Mouse (Mus musculus) adrenal gland, postnatal 36 days (tissue): ENCODE measurements at regions not wholly inside any gene's neighbourhood (a gene's known extent, or its start where the extent isn't known, plus 50 kb on each side); places are given as distances from the start of the nearest gene placed in this dataset.
"Not testable (repeated sequence)": the region's sequence is repeated elsewhere in the genome, so short reads cannot be mapped to it uniquely, and the experiment has no call there.

Experiments used
- DNase-seq, 2 experiments: peaks; one replicate each; pipeline ENCODE4 v3.0.0; 2021; ENCODE audit warnings: mixed read lengths in 1 of 2

GRCm38 (mm10) chr3:21739720-21740119 is 336.7 kb upstream of the Tbl1xr1 start:
- DNase-seq = no peak

DNA sequence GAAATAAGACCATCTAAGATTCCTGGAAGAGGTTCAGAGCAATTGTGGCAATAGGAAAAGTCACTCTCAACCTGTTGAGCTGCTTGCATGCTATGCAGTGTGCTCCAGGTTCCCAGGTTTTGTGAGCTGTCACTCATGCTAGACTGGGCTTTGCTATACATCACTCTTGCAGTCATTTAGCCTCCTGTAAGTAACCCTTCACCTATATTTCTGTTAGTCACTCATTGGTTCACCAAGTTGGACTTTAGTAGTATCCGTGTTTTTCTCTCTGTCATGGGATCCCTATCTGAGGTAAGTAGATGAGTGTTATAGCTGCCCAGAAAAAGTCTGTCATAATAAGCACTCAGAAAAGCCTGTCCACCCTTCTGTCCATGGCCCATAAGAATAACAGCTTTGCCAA is 332.3 kb upstream of the Tbl1xr1 start:
- no peak for DNase-seq

- no peak for DNase-seq
Measured at GRCm38 (mm10) chr3:21760516-21761218, 315.8 kb upstream of the Tbl1xr1 start.

DNA sequence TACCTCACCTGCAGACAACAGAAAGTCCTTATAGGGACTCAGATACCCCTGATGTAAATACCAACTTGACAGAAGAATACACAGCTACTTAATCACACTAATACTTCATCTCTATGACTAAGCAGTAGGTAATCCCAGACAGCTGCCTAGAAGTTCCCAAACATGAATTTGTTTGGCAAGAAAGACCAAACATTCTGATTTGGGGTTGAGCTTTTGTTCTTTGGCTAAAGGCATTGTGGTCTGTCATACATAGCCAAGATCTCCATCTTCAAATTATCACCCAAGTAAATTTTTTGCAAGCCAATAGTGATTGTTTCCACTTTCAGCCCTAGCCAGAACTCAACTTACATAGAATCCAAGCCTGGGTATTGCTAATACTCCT is 315.2 kb upstream of the Tbl1xr1 start:
- no peak for DNase-seq

GRCm38 (mm10) chr3:21761909-21762308 is 314.5 kb upstream of the Tbl1xr1 start:
- DNase-seq = peak; percentile 52 to 69

GRCm38 (mm10) chr3:21768081-21768480 is 308.4 kb upstream of the Tbl1xr1 start:
- no peak for DNase-seq

DNA sequence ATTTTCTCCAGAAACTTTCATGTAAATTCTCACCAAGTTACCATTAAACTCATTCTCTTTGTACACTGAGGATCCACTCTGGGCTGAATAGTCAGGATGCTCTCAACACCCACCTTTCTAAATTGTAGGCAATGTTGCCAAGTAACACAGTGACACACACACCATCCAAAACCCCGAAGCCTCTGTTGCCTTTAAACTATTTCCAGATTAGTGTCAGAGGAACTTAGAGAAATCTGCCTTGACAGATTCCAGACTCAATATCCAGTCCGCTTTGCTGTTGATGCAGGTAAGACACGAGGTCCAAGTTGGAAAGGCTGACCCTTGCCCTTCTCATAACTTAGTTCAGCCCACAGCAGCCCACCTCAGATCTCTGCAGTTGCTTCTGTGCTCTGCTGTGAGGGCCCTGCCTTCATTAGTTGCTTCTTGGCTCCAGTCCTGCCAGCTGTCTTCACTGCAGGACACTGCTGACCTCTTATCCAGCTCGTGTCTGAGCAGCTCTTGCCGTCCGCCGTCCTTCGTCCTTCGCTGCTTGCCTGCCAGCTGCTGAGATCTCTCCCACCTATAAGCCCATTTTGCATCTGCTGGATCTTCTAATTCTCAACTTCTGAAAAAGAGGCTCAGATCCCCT is 306.4 kb upstream of the Tbl1xr1 start:
- peak in 1 of 2 experiments; percentile 22 for DNase-seq

DNA sequence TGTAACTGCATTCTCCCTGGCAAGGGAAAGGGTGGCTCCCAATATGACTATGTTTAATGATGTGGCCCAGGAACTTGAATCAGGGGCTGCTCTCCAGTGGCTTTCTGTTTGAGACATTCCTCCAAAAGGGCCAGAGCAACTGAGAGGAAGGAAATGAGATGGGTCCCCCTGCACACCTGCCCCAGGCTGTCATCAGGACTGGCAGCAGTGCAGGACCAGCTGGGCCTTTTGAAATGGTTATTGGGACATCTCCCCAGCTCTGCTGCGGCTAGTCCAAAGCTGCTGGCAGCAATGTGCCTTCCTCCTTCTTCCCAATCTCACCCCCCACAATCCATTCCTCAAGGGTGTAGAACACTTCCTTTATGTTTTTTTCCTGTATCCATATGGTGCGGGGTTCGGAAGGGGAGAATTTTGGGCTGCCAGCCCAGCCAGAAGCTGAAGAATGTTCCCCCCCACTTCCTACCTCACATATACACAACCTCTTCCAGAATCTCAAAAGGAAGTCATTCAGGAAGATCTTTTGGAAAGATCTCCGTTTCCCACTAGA is 304.6 kb upstream of the Tbl1xr1 start:
- no peak for DNase-seq

DNA sequence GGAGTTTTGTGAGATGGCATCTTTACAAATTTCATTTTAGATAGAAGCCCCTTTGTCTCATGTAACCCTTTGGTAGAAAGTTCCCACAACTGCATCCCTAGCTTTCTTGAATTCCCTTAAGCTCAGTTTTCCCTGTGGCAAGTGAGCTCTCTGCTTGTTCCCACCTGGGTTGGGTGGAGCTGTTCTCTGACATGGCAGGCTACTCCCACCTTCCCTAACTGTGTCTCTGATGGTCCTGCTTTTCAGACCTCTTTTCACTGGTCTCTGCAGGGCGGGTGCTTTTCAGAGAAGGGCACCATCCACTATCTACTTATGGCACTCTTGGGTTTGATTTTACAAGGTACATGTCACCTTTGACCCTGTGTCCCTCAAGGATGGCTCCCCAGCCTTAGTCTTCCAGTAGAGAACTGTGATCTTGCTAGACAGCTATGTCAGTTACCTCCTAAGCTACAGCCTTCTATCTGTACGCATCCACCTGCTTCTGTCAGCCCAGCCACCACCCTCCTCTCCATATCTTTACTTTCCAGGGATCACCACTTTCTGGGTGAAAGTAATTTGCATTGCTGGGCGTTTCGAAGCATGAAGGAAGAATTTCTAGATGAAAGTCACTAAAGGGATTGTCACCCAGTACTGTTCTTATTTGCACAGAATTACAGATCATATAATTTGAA is 302.1 kb upstream of the Tbl1xr1 start:
- DNase-seq = no peak

GRCm38 (mm10) chr3:21778789-21779188 is 297.7 kb upstream of the Tbl1xr1 start:
- no peak for DNase-seq

DNA sequence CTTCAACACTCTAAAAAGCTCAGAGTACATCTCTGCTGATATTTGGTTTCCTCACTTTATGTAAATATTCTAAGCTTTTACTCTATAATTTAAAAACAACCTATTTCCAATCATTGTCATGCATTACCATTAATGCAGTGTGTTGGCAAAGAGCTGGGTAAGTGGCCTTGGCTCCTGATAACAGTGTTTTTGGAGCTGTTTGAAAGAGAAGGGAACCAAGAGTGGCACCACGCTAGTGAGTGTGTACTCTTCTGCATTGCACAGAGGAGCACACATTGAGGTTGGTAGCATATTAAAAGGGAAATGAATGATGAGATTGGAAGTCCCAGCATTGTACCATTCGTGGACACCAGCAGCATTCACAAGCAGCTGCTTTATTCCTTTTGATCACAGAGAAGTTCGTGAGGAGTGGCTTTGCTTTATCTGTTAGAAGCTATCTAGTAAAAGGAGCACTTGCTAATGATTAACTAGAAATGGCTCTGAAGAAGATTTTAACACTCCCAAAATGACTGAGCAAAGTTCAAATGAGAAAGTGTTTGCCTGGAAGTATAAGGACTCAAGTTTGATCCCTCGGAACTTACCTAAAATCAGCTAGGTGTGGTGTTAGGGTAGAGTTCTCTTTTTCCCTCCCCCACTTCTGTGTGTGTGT is 284.3 kb upstream of the Tbl1xr1 start:
- DNase-seq = peak; percentile 43 to 47

- DNase-seq = no peak
Measured at GRCm38 (mm10) chr3:21798139-21798538, 278.3 kb upstream of the Tbl1xr1 start.

DNA sequence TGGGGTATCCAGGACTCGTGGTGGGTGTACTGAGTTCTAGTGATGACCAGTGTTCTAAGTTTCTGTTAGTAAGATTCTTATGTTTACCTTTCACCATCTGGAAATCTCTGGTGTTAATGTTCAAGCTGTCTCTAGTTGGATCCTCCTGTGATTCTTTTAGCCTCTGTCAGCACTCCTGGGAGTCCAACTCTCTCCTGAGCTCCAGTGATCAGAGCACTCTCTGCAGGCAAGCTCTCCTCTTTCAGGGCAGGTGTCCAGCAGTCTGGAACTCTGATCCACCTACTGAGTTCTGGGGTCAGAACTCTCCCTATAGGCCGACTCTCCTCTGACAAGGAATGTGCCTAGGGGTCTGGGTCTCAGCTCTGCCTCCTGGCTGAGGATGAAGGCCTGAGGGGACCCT is 272.6 kb upstream of the Tbl1xr1 start:
- not testable (repeated sequence) for DNase-seq

- no peak for DNase-seq
Measured at GRCm38 (mm10) chr3:21806494-21807157, 269.8 kb upstream of the Tbl1xr1 start.

DNA sequence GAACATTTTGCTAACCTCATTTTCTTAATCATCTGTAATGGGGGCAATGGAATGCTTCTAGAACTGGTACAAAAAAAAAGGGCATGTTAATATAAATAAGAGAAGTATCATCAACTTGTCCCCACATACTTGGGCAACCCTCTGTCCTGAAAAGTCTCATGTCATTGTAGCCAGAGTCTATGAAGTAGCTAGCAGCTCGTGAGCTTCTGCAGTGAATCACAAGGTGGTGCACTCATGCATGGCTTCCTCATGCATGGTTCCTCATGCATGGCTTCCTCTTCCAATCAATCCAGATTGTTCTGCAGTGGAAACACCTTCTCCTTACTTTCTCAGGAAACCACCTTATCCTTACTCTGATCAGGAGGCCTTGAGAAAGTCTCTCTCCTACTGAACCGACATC is 267.9 kb upstream of the Tbl1xr1 start:
- no peak for DNase-seq

DNA sequence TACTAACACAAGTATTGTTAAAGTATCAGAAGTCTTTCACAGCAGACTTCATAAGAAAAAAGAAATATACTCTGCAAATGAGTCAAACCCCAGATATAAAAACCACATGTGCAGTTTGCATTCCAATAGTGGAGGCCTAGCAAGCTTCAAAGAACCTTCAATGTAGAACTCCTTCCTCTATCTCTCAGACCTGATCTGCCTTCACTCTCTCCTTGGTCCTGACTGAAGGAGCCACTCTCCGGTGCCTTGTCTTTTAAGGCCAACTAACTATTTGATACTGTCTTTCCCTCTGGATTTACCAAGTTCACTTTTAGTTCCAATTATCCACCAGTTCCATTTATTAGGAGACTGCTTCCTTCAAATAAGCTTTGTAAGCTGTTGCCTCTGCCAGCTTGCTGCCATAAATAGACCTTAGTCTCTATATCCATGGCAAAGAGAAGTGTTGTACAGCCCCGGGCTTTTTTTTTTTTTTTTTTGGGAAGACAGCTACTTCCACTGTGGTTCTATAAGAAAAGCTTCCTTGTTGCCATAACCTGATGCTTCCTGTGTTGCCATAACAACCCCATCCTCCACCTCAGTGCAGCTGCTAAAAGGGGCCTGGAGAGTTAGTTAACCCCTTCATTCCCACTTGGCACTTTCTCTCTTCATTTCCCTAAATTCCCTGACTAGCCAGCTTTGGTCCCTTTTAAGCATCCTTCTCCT is 266.5 kb upstream of the Tbl1xr1 start:
- no peak for DNase-seq

- DNase-seq = no peak
Measured at GRCm38 (mm10) chr3:21813401-21813800, 263.1 kb upstream of the Tbl1xr1 start.

DNA sequence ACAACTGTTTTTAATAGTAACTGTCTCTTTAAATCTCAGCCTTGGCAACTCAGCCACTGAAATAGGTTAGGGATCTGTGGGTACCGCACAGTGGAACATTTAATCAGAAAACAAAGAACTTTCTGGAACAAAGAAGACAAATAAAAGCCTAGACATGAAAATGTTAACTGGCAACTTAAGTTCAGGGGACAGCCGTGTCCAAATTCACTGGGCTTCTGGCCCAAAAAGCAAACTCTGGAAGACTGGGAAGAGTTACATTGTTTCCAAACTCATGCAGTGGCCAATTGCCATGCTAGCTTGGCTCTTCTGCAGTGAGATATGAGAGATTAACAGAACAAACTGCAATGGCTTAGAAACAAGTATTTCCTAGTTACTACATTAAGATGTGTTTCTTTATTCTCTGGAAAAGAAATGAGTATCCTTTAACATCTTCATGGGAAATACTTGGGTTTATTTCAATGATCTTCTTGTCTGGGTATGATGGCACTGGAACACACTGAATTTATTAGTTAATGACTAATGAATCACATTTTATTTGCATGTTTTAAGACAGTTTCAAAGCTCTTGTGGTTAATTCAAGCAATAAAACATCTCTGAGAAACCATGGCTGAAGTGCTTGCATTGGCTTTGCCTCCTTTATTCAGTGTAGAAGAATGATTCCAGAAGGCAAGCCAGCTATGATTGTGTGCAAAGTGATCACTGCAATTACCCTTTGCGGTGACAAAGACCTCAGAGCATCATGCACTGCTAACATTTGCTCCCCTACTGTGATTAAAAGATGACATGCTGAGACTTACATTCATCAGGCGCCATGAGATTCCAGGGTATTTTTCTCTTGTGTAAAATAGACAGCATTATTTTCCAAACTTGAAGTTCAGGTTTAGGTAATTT is 259.2 kb upstream of the Tbl1xr1 start:
- peak in 1 of 2 experiments; percentile 28 for DNase-seq

DNA sequence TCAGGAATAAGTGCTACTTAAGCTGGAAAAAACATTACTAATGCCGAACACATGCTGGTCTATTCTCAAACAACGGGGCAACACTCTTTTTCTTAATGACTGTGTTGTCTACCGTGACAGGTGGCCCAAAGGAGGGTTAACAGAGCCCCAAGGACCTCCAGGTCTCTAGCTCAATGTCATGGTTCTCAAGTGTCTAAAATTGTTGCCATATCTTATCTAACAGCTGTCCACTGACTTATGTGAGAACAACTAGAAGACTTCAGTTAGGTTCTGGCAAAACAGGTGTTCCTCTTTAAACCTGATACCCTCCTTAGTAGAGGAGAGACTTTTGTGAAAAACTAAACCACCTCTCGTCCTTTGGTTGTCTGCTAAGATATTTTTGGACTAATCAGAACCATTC is 257.4 kb upstream of the Tbl1xr1 start:
- DNase-seq = no peak

DNA sequence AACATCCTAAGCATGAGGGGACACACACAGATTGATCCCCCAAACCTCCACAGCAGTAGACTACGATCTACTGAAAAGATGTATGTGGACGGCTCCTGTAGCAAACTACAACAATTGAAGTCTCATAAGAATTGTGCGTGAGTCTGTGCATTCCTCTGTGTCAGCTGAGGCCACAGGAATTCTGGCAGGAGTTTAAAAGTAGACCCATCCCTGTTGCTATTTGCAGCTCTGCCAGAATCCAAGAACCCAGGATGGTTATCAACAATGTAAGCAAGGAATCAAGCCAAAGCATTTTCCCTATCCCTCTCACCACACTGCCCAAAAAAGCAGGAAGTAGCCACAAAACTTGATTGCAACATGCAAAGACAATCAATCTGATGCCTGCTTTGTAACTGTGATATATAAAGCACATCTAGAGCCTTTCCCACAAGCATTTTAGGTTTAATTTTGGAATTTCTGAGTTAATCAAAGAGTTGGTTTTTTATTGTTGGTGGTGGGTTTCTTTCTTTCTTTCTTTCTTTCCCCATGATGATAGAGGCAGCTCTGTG is 256.3 kb upstream of the Tbl1xr1 start:
- DNase-seq = peak in 1 of 2 experiments; percentile 17
